In the genomic region with DNA sequence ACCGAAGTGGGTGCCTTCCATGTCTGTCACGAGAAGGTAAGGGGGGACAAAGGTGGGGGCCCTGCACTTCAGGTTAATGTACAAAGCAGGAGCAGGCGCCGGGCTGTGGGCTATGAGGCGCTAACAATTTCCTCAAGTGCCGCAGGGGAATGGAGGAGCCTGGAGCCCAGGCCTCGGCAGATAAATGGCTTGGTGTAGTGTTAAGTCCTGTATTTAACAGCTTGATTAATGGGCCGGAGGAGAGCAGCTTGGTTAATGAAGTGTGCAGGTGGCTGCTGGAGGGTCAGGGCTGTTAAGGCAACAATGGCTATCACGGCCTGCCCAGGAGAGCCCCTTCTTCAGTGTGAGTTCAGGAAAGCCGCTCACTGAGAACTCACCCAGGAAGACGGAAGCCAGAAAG, we compare ENCODE assay signal across 20 mouse cellular contexts.
DNase-seq lines count a peak whose midpoint lies in the region; ATAC-seq lines count a peak whose summit lies in the region.
"Had no signal": no experiment of that assay in that cellular context is flagged by ENCODE, and none has a peak within 500 bp of the region (broad histone marks: within the 10 kb centered on the region; RNA-seq: fewer than 3 reads in every experiment).

No protein-coding gene starts in this region.

- H3K27ac ChIP-seq in kidney, embryonic 14.5 days (ENCODE audit: low read depth, low read length), result no peak overlapping the region
- no peak overlapping the region for H3K27ac ChIP-seq in neural tube, embryonic 12.5 days
- H3K27ac ChIP-seq in neural tube, embryonic 15.5 days (replicated peaks), result no peak overlapping the region
- H3K27ac ChIP-seq: embryonic facial prominence, embryonic 15.5 days; heart, embryonic 13.5 days; layer of hippocampus, adult 2 months; liver, embryonic 15.5 days; midbrain, embryonic 12.5 days; stomach, embryonic 15.5 days had no signal

- H3K4me2 ChIP-seq in kidney, embryonic 14.5 days (replicated peaks; ENCODE audit: low read depth, low read length), result no peak overlapping the region
- no peak overlapping the region for H3K4me2 ChIP-seq in neural tube, embryonic 12.5 days (replicated peaks)
- H3K4me2 ChIP-seq in neural tube, embryonic 15.5 days, result no peak overlapping the region
- H3K4me2 ChIP-seq: embryonic facial prominence, embryonic 15.5 days; heart, embryonic 13.5 days; liver, embryonic 15.5 days; midbrain, embryonic 12.5 days; stomach, embryonic 15.5 days had no signal

- no peak overlapping the region for H3K9ac ChIP-seq in kidney, embryonic 14.5 days (ENCODE audit: low read depth, low read length)
- H3K9ac ChIP-seq in neural tube, embryonic 12.5 days, result no peak overlapping the region
- no peak overlapping the region for H3K9ac ChIP-seq in neural tube, embryonic 15.5 days (replicated peaks)
- H3K9ac ChIP-seq: embryonic facial prominence, embryonic 15.5 days; forebrain, postnatal 0 days; heart, embryonic 13.5 days; liver, embryonic 15.5 days; midbrain, embryonic 12.5 days; stomach, embryonic 15.5 days had no signal

- H3K27me3 ChIP-seq in kidney, embryonic 14.5 days (ENCODE audit: control insufficient read depth, insufficient read depth, low read length), result peaks cover 60% of the 10 kb centered on the region
- peaks cover 18% of the 10 kb centered on the region; the same call in 1 of the 2 replicates for H3K27me3 ChIP-seq in neural tube, embryonic 12.5 days (replicated peaks)
- peaks cover 33% of the 10 kb centered on the region for H3K27me3 ChIP-seq in neural tube, embryonic 15.5 days (replicated peaks)
- H3K27me3 ChIP-seq: embryonic facial prominence, embryonic 15.5 days; liver, embryonic 15.5 days; stomach, embryonic 15.5 days had no signal

- ATAC-seq in kidney, embryonic 14.5 days (ENCODE audit: low FRiP score, low TSS enrichment), result peak; percentile 92
- 0 out of 2 replicates have a peak, but pooled peaks have one; percentile 63 for ATAC-seq in neural tube, embryonic 12.5 days (ENCODE audit: low FRiP score, low read depth)
- ATAC-seq in neural tube, embryonic 15.5 days (ENCODE audit: low FRiP score), result no peak
- ATAC-seq: forebrain, postnatal 0 days; hindbrain, embryonic 16.5 days; lung, postnatal 0 days had no signal

- no peak for DNase-seq in kidney, postnatal 10 days
- DNase-seq in forelimb bud, embryonic 11.5 days (ENCODE audit: low read depth, low spot score), result peak; percentile 67
- no peak for DNase-seq in adrenal gland, adult (ENCODE audit: inconsistent age in 2 of 2, low spot score in 1 of 2)
- DNase-seq in c-Kit-positive CD71-positive TER-119-positive erythroid progenitor cells, embryonic 14.5 days (ENCODE audit: low spot score), result no peak
- DNase-seq: cerebellum, adult 9-10 months; forebrain, postnatal 0 days; kidney, adult 2 months; left cerebral cortex, postnatal 4 days; right cerebral cortex, postnatal 25 days had no signal

- 0 out of 2 replicates have a peak, but pooled peaks cover 5% of the 10 kb centered on the region for H3K4me1 ChIP-seq in kidney, embryonic 14.5 days (ENCODE audit: control insufficient read depth, insufficient read depth, low read length)
- H3K4me1 ChIP-seq in neural tube, embryonic 12.5 days, result peaks cover 14% of the 10 kb centered on the region
- H3K4me1 ChIP-seq in neural tube, embryonic 15.5 days, result peaks cover 26% of the 10 kb centered on the region
- H3K4me1 ChIP-seq: liver, embryonic 15.5 days; stomach, embryonic 15.5 days had no signal

- 9% methylated on average over 11 of the region's 11 CpGs for WGBS in kidney, embryonic 14.5 days
- WGBS in neural tube, embryonic 12.5 days, result 36% methylated on average over 11 of the region's 11 CpGs
- 30% methylated on average over 11 of the region's 11 CpGs for WGBS in neural tube, embryonic 15.5 days

- no peak overlapping the region for H3K4me3 ChIP-seq in kidney, embryonic 14.5 days (ENCODE audit: low read length)
- H3K4me3 ChIP-seq in neural tube, embryonic 12.5 days, result no peak overlapping the region
- no peak overlapping the region for H3K4me3 ChIP-seq in neural tube, embryonic 15.5 days (replicated peaks)
- H3K4me3 ChIP-seq: embryonic facial prominence, embryonic 15.5 days; heart, embryonic 13.5 days; layer of hippocampus, adult 2 months; liver, embryonic 15.5 days; midbrain, embryonic 12.5 days; stomach, embryonic 15.5 days had no signal

- no peaks in the 10 kb centered on the region for H3K9me3 ChIP-seq in kidney, embryonic 14.5 days (ENCODE audit: control insufficient read depth, low read length)
- H3K9me3 ChIP-seq in neural tube, embryonic 12.5 days, result no peaks in the 10 kb centered on the region
- H3K9me3 ChIP-seq in neural tube, embryonic 15.5 days (replicated peaks), result no peaks in the 10 kb centered on the region
- H3K9me3 ChIP-seq: embryonic facial prominence, embryonic 15.5 days; heart, embryonic 13.5 days; liver, embryonic 15.5 days; midbrain, embryonic 12.5 days; stomach, embryonic 15.5 days had no signal

- no peaks in the 10 kb centered on the region for H3K36me3 ChIP-seq in kidney, embryonic 14.5 days (ENCODE audit: control insufficient read depth, insufficient read depth, low read length)
- no peaks in the 10 kb centered on the region for H3K36me3 ChIP-seq in neural tube, embryonic 12.5 days
- H3K36me3 ChIP-seq in neural tube, embryonic 15.5 days, result no peaks in the 10 kb centered on the region
- H3K36me3 ChIP-seq: embryonic facial prominence, embryonic 15.5 days; heart, embryonic 13.5 days; liver, embryonic 15.5 days; midbrain, embryonic 12.5 days; stomach, embryonic 15.5 days had no signal
